Mouse (Mus musculus): Measurements from ENCODE around the gene Fnbp1.

DNA sequence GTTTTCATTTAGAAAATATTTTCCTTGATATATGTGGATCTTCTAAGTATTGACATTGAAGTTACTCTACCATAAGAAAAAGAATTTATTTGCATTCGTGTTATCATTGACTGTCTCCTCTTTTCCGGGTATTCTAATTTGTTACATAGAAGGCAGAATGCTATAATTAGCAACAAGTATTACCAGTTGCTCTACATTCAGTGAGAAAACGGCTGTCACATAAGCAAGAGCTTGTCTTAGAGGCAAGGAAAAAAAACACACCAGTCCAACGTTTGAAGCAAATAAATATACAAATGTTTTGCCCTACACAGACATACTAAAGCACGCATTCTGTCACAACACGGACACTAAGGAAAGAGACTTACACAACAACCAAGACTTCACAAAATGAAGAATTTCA lies 30.1 kb downstream of the Fnbp1 start:
- TF ChIP-seq POLR2A (IDR thresholded peaks at IDR 0.05; ENCODE audit: extremely low read depth, insufficient read depth, low read length) (no peak), CTCF (IDR thresholded peaks at IDR 0.05; ENCODE audit: extremely low read depth, insufficient read depth, low read length) (no peak)

All from cortical plate, adult 2 months (tissue).